Mouse (Mus musculus): ENCODE measurements around the gene Carmil2. TPM values are rescaled to one million over a fixed set of nuclear protein-coding genes. Genes with fewer than 3 reads are reported as not detected.
A peak's percentile ranks its signal among the peaks of the same experiment; 100 is the strongest.

Carmil2 gene
- total and polyA plus RNA-seq, 3 experiments: 9.5 to 62.7 TPM; not detected in 1

- no peak for DNase-seq (ENCODE audit: low read depth, low spot score)
- H3K27ac ChIP-seq (ENCODE audit: control insufficient read depth, low read depth, low read length): no peak overlapping the region
- peaks cover 50% of the 10 kb centered on the region for H3K79me2 ChIP-seq (ENCODE audit: control insufficient read depth, insufficient read depth, low read length, poor library complexity)
- no peak overlapping the region for H3K4me3 ChIP-seq (ENCODE audit: control insufficient read depth in 1 of 2, insufficient read depth in 1 of 2, low read depth in 2 of 2, low read length in 2 of 2)
- H3K9me3 ChIP-seq (replicated peaks; ENCODE audit: insufficient read depth, low read length): no peaks in the 10 kb centered on the region
- no peaks in the 10 kb centered on the region for H3K4me1 ChIP-seq (ENCODE audit: control insufficient read depth in 1 of 2, insufficient read depth in 2 of 2, low read length in 2 of 2)
- H3K27me3 ChIP-seq (ENCODE audit: control insufficient read depth in 1 of 2, insufficient read depth in 2 of 2, low read length in 2 of 2): no peaks in the 10 kb centered on the region
- TF ChIP-seq MYC (IDR thresholded peaks at IDR 0.05; ENCODE audit: low read depth, low read length): no peak
- TF ChIP-seq MAX (IDR thresholded peaks at IDR 0.05; ENCODE audit: low read length): no peak
- no peak for TF ChIP-seq MYB (IDR thresholded peaks at IDR 0.05; ENCODE audit: low read depth, low read length)
- TF ChIP-seq GABPA (IDR thresholded peaks at IDR 0.05; ENCODE audit: low read depth, low read length): no peak
- peak; percentile 41; the same call in 1 of the 2 replicates for TF ChIP-seq RCOR1 (IDR thresholded peaks at IDR 0.05; ENCODE audit: low read depth, low read length)
- TF ChIP-seq CTCF (IDR thresholded peaks at IDR 0.05 in 2 of 3, conservative IDR thresholded peaks at IDR 0.05 in 1 of 3; ENCODE audit: control insufficient read depth in 1 of 3, insufficient read depth in 1 of 3, low read depth in 2 of 3, low read length in 3 of 3, poor library complexity in 1 of 3, severe bottlenecking in 1 of 3): no peak
- TF ChIP-seq ZNF384 (IDR thresholded peaks at IDR 0.05; ENCODE audit: low read depth, low read length): 0 out of 2 replicates have a peak, but pooled peaks have one; percentile 27
- H3K9ac ChIP-seq (ENCODE audit: control insufficient read depth, low read depth, low read length, poor library complexity, severe bottlenecking): no peak overlapping the region
- H3K36me3 ChIP-seq (ENCODE audit: control insufficient read depth in 1 of 2, insufficient read depth in 2 of 2, low read length in 2 of 2): peaks cover 2 to 35% of the 10 kb centered on the region in 2 experiments; a peak in 2 of 4 replicates
Measured at GRCm38 (mm10) chr8:105648929-105649328, 37.1 kb upstream of the Carmil2 start.

GRCm38 (mm10) chr8:105657641-105658040 lies 28.4 kb upstream of the Carmil2 start:
- no peak for DNase-seq (ENCODE audit: low read depth, low spot score)
- H3K36me3 ChIP-seq (ENCODE audit: control insufficient read depth in 1 of 2, insufficient read depth in 2 of 2, low read length in 2 of 2): peaks cover 0 to 31% of the 10 kb centered on the region in 2 experiments; a peak in 3 of 4 replicates
- no peaks in the 10 kb centered on the region for H3K9me3 ChIP-seq (replicated peaks; ENCODE audit: insufficient read depth, low read length)

GRCm38 (mm10) chr8:105661167-105661566 lies 24.9 kb upstream of the Carmil2 start:
- Histone ChIP-seq H3K79me2 (ENCODE audit: control insufficient read depth, insufficient read depth, low read length, poor library complexity) (peaks cover 27% of the 10 kb centered on the region), H3K36me3 (ENCODE audit: control insufficient read depth in 1 of 2, insufficient read depth in 2 of 2, low read length in 2 of 2) (peaks cover 0 to 37% of the 10 kb centered on the region in 2 experiments; a peak in 3 of 4 replicates), H3K27me3 (ENCODE audit: control insufficient read depth in 1 of 2, insufficient read depth in 2 of 2, low read length in 2 of 2) (no peaks in the 10 kb centered on the region), H3K9me3 (replicated peaks; ENCODE audit: insufficient read depth, low read length) (no peaks in the 10 kb centered on the region), H3K4me3 (ENCODE audit: control insufficient read depth in 1 of 2, insufficient read depth in 1 of 2, low read depth in 2 of 2, low read length in 2 of 2) (no peak overlapping the region), H3K4me1 (ENCODE audit: control insufficient read depth in 1 of 2, insufficient read depth in 2 of 2, low read length in 2 of 2) (no peaks in the 10 kb centered on the region), H3K9ac (ENCODE audit: control insufficient read depth, low read depth, low read length, poor library complexity, severe bottlenecking) (no peak overlapping the region), H3K27ac (ENCODE audit: control insufficient read depth, low read depth, low read length) (no peak overlapping the region)
- peak; percentile 21 to 66 (median 52); a peak in 4 of 6 replicates for TF ChIP-seq CTCF (IDR thresholded peaks at IDR 0.05 in 2 of 3, conservative IDR thresholded peaks at IDR 0.05 in 1 of 3; ENCODE audit: control insufficient read depth in 1 of 3, insufficient read depth in 1 of 3, low read depth in 2 of 3, low read length in 3 of 3, poor library complexity in 1 of 3, severe bottlenecking in 1 of 3)
- TF ChIP-seq ETS1 (IDR thresholded peaks at IDR 0.05; ENCODE audit: low read depth, low read length): no peak
- no peak for TF ChIP-seq GABPA (IDR thresholded peaks at IDR 0.05; ENCODE audit: low read depth, low read length)
- DNase-seq (ENCODE audit: low read depth, low spot score): peak; percentile 70

More at GRCm38 (mm10) chr8:105657641-105658040, 28.4 kb upstream of the Carmil2 start:
- H3K4me3 ChIP-seq (ENCODE audit: control insufficient read depth in 1 of 2, insufficient read depth in 1 of 2, low read depth in 2 of 2, low read length in 2 of 2): no peak overlapping the region
- no peaks in the 10 kb centered on the region for H3K27me3 ChIP-seq (ENCODE audit: control insufficient read depth in 1 of 2, insufficient read depth in 2 of 2, low read length in 2 of 2)
- no peak overlapping the region for H3K9ac ChIP-seq (ENCODE audit: control insufficient read depth, low read depth, low read length, poor library complexity, severe bottlenecking)
- no peaks in the 10 kb centered on the region for H3K4me1 ChIP-seq (ENCODE audit: control insufficient read depth in 1 of 2, insufficient read depth in 2 of 2, low read length in 2 of 2)
- peaks cover 48% of the 10 kb centered on the region for H3K79me2 ChIP-seq (ENCODE audit: control insufficient read depth, insufficient read depth, low read length, poor library complexity)
- TF ChIP-seq ZMIZ1 (IDR thresholded peaks at IDR 0.05; ENCODE audit: low read depth, low read length): no peak
- no peak overlapping the region for H3K27ac ChIP-seq (ENCODE audit: control insufficient read depth, low read depth, low read length)

Measured in MEL (cell line).